Mouse (Mus musculus): ENCODE data around the gene Gm13871. TPM values are rescaled to one million over a fixed set of nuclear protein-coding genes. Genes with fewer than 3 reads are reported as not detected.
"Not testable (repeated sequence)": the region's sequence is repeated elsewhere in the genome, so short reads cannot be mapped to it uniquely, and the experiment has no call there.

Gm13871 gene
- polyA plus RNA-seq (2011; ENCODE audit: insufficient read depth, insufficient read length, low read depth, missing spikeins) = not detected in 2 replicates

GRCm38 (mm10) chr4:73905853-73906252 is at the start of gene Gm13871:
Gm13871 (minus strand) TSS chr4:73905953.
- not testable (repeated sequence) for H3K4me1 ChIP-seq (ENCODE audit: control insufficient read depth, insufficient read depth, low read length); H3K9ac ChIP-seq (ENCODE audit: low read depth, poor library complexity, severe bottlenecking); H3K9me3 ChIP-seq (replicated peaks; ENCODE audit: control insufficient read depth, insufficient read depth, low read length, poor library complexity, severe bottlenecking); H3K27ac ChIP-seq (ENCODE audit: insufficient read depth, low read length); H3K27me3 ChIP-seq (ENCODE audit: control insufficient read depth, insufficient read depth, low read length, poor library complexity, severe bottlenecking); H3K36me3 ChIP-seq (ENCODE audit: control insufficient read depth, insufficient read depth, low read length, poor library complexity, severe bottlenecking); H3K4me3 ChIP-seq (ENCODE audit: low read depth, low read length)

GRCm38 (mm10) chr4:73950375-73950896 is 44.7 kb upstream of the Gm13871 start, which contains the start of gene 2310002L09Rik:
2310002L09Rik (minus strand) TSS chr4:73950846.
- Histone ChIP-seq H3K4me1 (ENCODE audit: control insufficient read depth, insufficient read depth, low read length) (no peaks in the 10 kb centered on the region), H3K9me3 (replicated peaks; ENCODE audit: control insufficient read depth, insufficient read depth, low read length, poor library complexity, severe bottlenecking) (no peaks in the 10 kb centered on the region), H3K27ac (ENCODE audit: insufficient read depth, low read length) (no peak within 1 kb of the TSS), H3K36me3 (ENCODE audit: control insufficient read depth, insufficient read depth, low read length, poor library complexity, severe bottlenecking) (no peaks in the 10 kb centered on the region), H3K27me3 (ENCODE audit: control insufficient read depth, insufficient read depth, low read length, poor library complexity, severe bottlenecking) (no peaks in the 10 kb centered on the region), H3K9ac (ENCODE audit: low read depth, poor library complexity, severe bottlenecking) (no peak within 1 kb of the TSS), H3K4me3 (ENCODE audit: low read depth, low read length) (no peak within 1 kb of the TSS)
- TF ChIP-seq CTCF (IDR thresholded peaks at IDR 0.05; ENCODE audit: low read depth, low read length) (no peak), POLR2A (IDR thresholded peaks at IDR 0.05; ENCODE audit: insufficient read depth, low read length) (no peak), EP300 (IDR thresholded peaks at IDR 0.05; ENCODE audit: insufficient read depth, low read depth, low read length) (no peak)

- H3K9ac ChIP-seq (ENCODE audit: low read depth, poor library complexity, severe bottlenecking); H3K27me3 ChIP-seq (ENCODE audit: control insufficient read depth, insufficient read depth, low read length, poor library complexity, severe bottlenecking); H3K4me3 ChIP-seq (ENCODE audit: low read depth, low read length); H3K27ac ChIP-seq (ENCODE audit: insufficient read depth, low read length); H3K36me3 ChIP-seq (ENCODE audit: control insufficient read depth, insufficient read depth, low read length, poor library complexity, severe bottlenecking); H3K9me3 ChIP-seq (replicated peaks; ENCODE audit: control insufficient read depth, insufficient read depth, low read length, poor library complexity, severe bottlenecking); H3K4me1 ChIP-seq (ENCODE audit: control insufficient read depth, insufficient read depth, low read length): not testable (repeated sequence)
Measured at GRCm38 (mm10) chr4:73920660-73921059, 14.9 kb upstream of the Gm13871 start, which contains the start of gene Gm11756. Gm11756 (minus strand) TSS chr4:73920760.

GRCm38 (mm10) chr4:73891012-73891411 is 14.7 kb downstream of the Gm13871 start, which contains the start of gene Gm11757:
Gm11757 (minus strand) TSS chr4:73891112.
- not testable (repeated sequence) for H3K9me3 ChIP-seq (replicated peaks; ENCODE audit: control insufficient read depth, insufficient read depth, low read length, poor library complexity, severe bottlenecking); H3K27me3 ChIP-seq (ENCODE audit: control insufficient read depth, insufficient read depth, low read length, poor library complexity, severe bottlenecking); H3K4me3 ChIP-seq (ENCODE audit: low read depth, low read length); H3K36me3 ChIP-seq (ENCODE audit: control insufficient read depth, insufficient read depth, low read length, poor library complexity, severe bottlenecking); H3K4me1 ChIP-seq (ENCODE audit: control insufficient read depth, insufficient read depth, low read length); H3K27ac ChIP-seq (ENCODE audit: insufficient read depth, low read length); H3K9ac ChIP-seq (ENCODE audit: low read depth, poor library complexity, severe bottlenecking)

- not testable (repeated sequence) for H3K27me3 ChIP-seq (ENCODE audit: control insufficient read depth, insufficient read depth, low read length, poor library complexity, severe bottlenecking); H3K27ac ChIP-seq (ENCODE audit: insufficient read depth, low read length); H3K4me1 ChIP-seq (ENCODE audit: control insufficient read depth, insufficient read depth, low read length); H3K36me3 ChIP-seq (ENCODE audit: control insufficient read depth, insufficient read depth, low read length, poor library complexity, severe bottlenecking); H3K9me3 ChIP-seq (replicated peaks; ENCODE audit: control insufficient read depth, insufficient read depth, low read length, poor library complexity, severe bottlenecking); H3K9ac ChIP-seq (ENCODE audit: low read depth, poor library complexity, severe bottlenecking); H3K4me3 ChIP-seq (ENCODE audit: low read depth, low read length)
Measured at GRCm38 (mm10) chr4:73876166-73876565, 29.6 kb downstream of the Gm13871 start, which contains the start of gene Gm11758. Gm11758 (minus strand) TSS chr4:73876266.

Other genes starting within 250 kb of the Gm13871 start
- not detected in 2 replicates for gene Gm11239, start 237.6 kb downstream of the Gm13871 start, polyA plus RNA-seq (2011; ENCODE audit: insufficient read depth, insufficient read length, low read depth, missing spikeins)
- not detected in 2 replicates for gene Gm428, start 222.4 kb downstream of the Gm13871 start, polyA plus RNA-seq (2011; ENCODE audit: insufficient read depth, insufficient read length, low read depth, missing spikeins)
- 3.1 and 3.2 TPM in 2 replicates for gene Rasef, start 115.0 kb downstream of the Gm13871 start, polyA plus RNA-seq (2011; ENCODE audit: insufficient read depth, insufficient read length, low read depth, missing spikeins)
- gene Gm11758, start 29.7 kb downstream of the Gm13871 start, polyA plus RNA-seq (2011; ENCODE audit: insufficient read depth, insufficient read length, low read depth, missing spikeins) = not detected in 2 replicates
- gene Gm11757, start 14.8 kb downstream of the Gm13871 start, polyA plus RNA-seq (2011; ENCODE audit: insufficient read depth, insufficient read length, low read depth, missing spikeins) = not detected in 2 replicates
- not detected in 2 replicates for gene Gm11756, start 14.8 kb upstream of the Gm13871 start, polyA plus RNA-seq (2011; ENCODE audit: insufficient read depth, insufficient read length, low read depth, missing spikeins)
- gene 2310002L09Rik, start 44.9 kb upstream of the Gm13871 start, polyA plus RNA-seq (2011; ENCODE audit: insufficient read depth, insufficient read length, low read depth, missing spikeins) = not detected in 2 replicates
- gene Frmd3, start 107.5 kb upstream of the Gm13871 start, polyA plus RNA-seq (2011; ENCODE audit: insufficient read depth, insufficient read length, low read depth, missing spikeins) = 0.24 and 0.39 TPM in 2 replicates